In the genomic region with DNA sequence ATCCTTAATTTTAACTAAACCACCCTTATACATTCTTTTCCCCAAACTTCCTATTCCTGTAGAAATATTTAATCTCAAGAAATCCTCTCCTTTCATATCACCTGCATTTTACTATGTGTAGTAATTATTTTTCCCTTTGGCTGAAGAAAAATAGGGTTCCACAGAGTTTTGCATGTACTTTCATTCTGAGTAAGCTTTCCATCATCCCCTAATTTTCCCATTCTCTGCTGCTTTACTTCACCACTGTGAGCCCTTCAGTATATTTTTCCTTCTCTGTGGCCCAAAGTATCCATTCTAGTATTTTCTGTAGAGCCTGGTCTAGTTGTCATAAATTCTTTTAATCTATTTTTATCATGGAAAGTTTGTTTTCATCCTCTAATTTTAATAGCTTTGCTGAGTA, we compare ENCODE assay signal across 25 mouse cellular contexts. TPM values are rescaled to one million over a fixed set of nuclear protein-coding genes. Genes with fewer than 3 reads are reported as not detected.
"Had no signal": no experiment of that assay in that cellular context is flagged by ENCODE, and none has a peak within 500 bp of the region (broad histone marks: within the 10 kb centered on the region; RNA-seq: fewer than 3 reads in every experiment).

No protein-coding gene starts in this region.

- H3K9ac ChIP-seq: neural tube, embryonic 13.5 days; neural tube, embryonic 15.5 days; stomach, embryonic 15.5 days had no signal

- H3K9me3 ChIP-seq: neural tube, embryonic 13.5 days; neural tube, embryonic 15.5 days; stomach, embryonic 15.5 days had no signal

- DNase-seq: retina, postnatal 1 day; right cerebral cortex, adult 18-20 months; right cerebral cortex, postnatal 14 days; right cerebral cortex, postnatal 25 days; right cerebral cortex, postnatal 4 days; spleen, adult 18-20 months; thymus, adult 18-20 months; thymus, adult 2 months; thymus, postnatal 14 days; thymus, postnatal 25 days; thymus, postnatal 36 days; thymus, postnatal 4 days had no signal

- H3K27me3 ChIP-seq: neural tube, embryonic 13.5 days; neural tube, embryonic 15.5 days; stomach, embryonic 15.5 days had no signal

- H3K4me3 ChIP-seq: neural tube, embryonic 13.5 days; neural tube, embryonic 15.5 days; stomach, embryonic 15.5 days had no signal

- H3K4me1 ChIP-seq: neural tube, embryonic 13.5 days; neural tube, embryonic 15.5 days; stomach, embryonic 15.5 days had no signal

- H3K27ac ChIP-seq: neural tube, embryonic 13.5 days; neural tube, embryonic 15.5 days; stomach, embryonic 15.5 days; stomach, postnatal 0 days had no signal

- H3K36me3 ChIP-seq: neural tube, embryonic 13.5 days; neural tube, embryonic 15.5 days; stomach, embryonic 15.5 days had no signal

- H3K4me2 ChIP-seq: neural tube, embryonic 13.5 days; neural tube, embryonic 15.5 days; stomach, embryonic 15.5 days had no signal

RNA-seq across cellular contexts. Expression of a gene that starts 5.0 kb away (rescaled TPM):
- total RNA-seq: neutrophil, adult 5-6 weeks had no signal
- polyA plus RNA-seq: neural tube, embryonic 13.5 days; neural tube, embryonic 14.5 days; neural tube, embryonic 15.5 days; small intestine, adult 2 months; spleen, adult 2 months; stomach, embryonic 14.5 days; stomach, embryonic 15.5 days; stomach, embryonic 16.5 days; stomach, postnatal 0 days; testis, adult 2 months; thymus, adult 2 months; thymus, postnatal 0 days; urinary bladder, adult 2 months had no signal

RNA-seq across cellular contexts. Expression of a gene that starts 19.6 kb away (rescaled TPM):
- total RNA-seq: neutrophil, adult 5-6 weeks had no signal
- polyA plus RNA-seq: neural tube, embryonic 13.5 days; neural tube, embryonic 14.5 days; neural tube, embryonic 15.5 days; small intestine, adult 2 months; spleen, adult 2 months; stomach, embryonic 14.5 days; stomach, embryonic 15.5 days; stomach, embryonic 16.5 days; stomach, postnatal 0 days; testis, adult 2 months; thymus, adult 2 months; thymus, postnatal 0 days; urinary bladder, adult 2 months had no signal

RNA-seq across cellular contexts. Expression of a gene that starts 31.8 kb away (rescaled TPM):
- total RNA-seq: neutrophil, adult 5-6 weeks had no signal
- polyA plus RNA-seq: neural tube, embryonic 13.5 days; neural tube, embryonic 14.5 days; neural tube, embryonic 15.5 days; small intestine, adult 2 months; spleen, adult 2 months; stomach, embryonic 14.5 days; stomach, embryonic 15.5 days; stomach, embryonic 16.5 days; stomach, postnatal 0 days; testis, adult 2 months; thymus, adult 2 months; thymus, postnatal 0 days; urinary bladder, adult 2 months had no signal

RNA-seq across cellular contexts. Expression of a gene that starts 49.2 kb away (rescaled TPM):
- total RNA-seq: neutrophil, adult 5-6 weeks had no signal
- polyA plus RNA-seq: neural tube, embryonic 13.5 days; neural tube, embryonic 14.5 days; neural tube, embryonic 15.5 days; small intestine, adult 2 months; spleen, adult 2 months; stomach, embryonic 14.5 days; stomach, embryonic 15.5 days; stomach, embryonic 16.5 days; stomach, postnatal 0 days; testis, adult 2 months; thymus, adult 2 months; thymus, postnatal 0 days; urinary bladder, adult 2 months had no signal
